Mouse (Mus musculus): ENCODE measurements at regions not wholly inside any gene's neighbourhood (a gene's known extent, or its start where the extent isn't known, plus 50 kb on each side); places are given as distances from the start of the nearest gene placed in this dataset.

- no peak for DNase-seq (ENCODE audit: low read depth, low spot score)
Measured at GRCm38 (mm10) chr13:72355297-72355696, 273.3 kb upstream of the Irx2 start.

GRCm38 (mm10) chr13:72355821-72356220 is 272.8 kb upstream of the Irx2 start:
- DNase-seq (ENCODE audit: low read depth, low spot score) = no peak

- no peak for DNase-seq (ENCODE audit: low read depth, low spot score)
Measured at GRCm38 (mm10) chr13:72358243-72358904, 270.2 kb upstream of the Irx2 start.

GRCm38 (mm10) chr13:72365534-72366271 is 262.9 kb upstream of the Irx2 start:
- no peak for DNase-seq (ENCODE audit: low read depth, low spot score)

- DNase-seq (ENCODE audit: low read depth, low spot score) = no peak
Measured at GRCm38 (mm10) chr13:72366281-72366680, 262.3 kb upstream of the Irx2 start.

- peak; percentile 26 for DNase-seq (ENCODE audit: low read depth, low spot score)
Measured at GRCm38 (mm10) chr13:72370131-72370530, 258.5 kb upstream of the Irx2 start.

DNA sequence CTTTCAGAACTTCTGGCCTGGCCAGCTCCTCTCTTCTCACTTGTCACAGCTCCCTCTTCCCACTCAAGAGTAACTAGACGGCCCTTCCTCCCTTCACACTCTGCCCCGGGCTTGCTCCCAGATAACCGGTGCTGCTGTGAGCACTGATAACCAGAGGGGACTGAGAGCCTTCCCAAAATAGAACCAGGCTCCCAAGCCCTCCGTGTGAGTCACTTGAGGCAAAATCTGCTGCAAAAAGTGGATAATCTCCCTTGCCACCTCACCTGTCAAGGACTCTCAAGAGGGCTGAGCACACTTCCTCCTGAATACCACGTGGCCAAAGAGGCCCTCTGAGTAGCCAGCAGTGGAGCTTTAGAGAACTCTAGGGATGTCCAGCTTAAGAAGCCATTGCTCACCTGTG is 257.6 kb upstream of the Irx2 start:
- no peak for DNase-seq (ENCODE audit: low read depth, low spot score)

DNA sequence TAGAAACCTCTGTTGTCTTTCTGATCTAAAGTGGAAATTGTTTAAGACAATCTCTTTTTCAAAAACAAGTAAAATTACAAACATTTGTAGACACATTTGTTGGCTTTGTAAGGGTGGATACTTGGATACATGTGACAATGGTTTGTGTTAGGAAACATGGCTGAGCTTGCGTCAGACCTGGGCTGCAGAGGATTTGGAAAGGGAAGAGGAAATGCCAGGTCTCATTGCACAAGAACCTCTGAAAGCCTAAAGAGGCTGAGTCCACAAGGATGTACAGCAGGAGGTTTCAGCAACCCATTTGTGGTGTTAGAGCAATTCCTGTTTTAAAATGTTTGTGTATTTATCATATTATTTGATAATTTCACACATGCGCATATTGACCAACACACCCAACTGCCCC is 235.3 kb upstream of the Irx2 start:
- DNase-seq (ENCODE audit: low read depth, low spot score) = no peak

- DNase-seq (ENCODE audit: low read depth, low spot score) = no peak
Measured at GRCm38 (mm10) chr13:72400677-72401076, 227.9 kb upstream of the Irx2 start.

GRCm38 (mm10) chr13:72409238-72409965 is 219.2 kb upstream of the Irx2 start:
- DNase-seq (ENCODE audit: low read depth, low spot score) = no peak

- DNase-seq (ENCODE audit: low read depth, low spot score) = no peak
Measured at GRCm38 (mm10) chr13:72412656-72413055, 216.0 kb upstream of the Irx2 start.

GRCm38 (mm10) chr13:72416981-72417380 is 211.6 kb upstream of the Irx2 start:
- no peak for DNase-seq (ENCODE audit: low read depth, low spot score)

DNA sequence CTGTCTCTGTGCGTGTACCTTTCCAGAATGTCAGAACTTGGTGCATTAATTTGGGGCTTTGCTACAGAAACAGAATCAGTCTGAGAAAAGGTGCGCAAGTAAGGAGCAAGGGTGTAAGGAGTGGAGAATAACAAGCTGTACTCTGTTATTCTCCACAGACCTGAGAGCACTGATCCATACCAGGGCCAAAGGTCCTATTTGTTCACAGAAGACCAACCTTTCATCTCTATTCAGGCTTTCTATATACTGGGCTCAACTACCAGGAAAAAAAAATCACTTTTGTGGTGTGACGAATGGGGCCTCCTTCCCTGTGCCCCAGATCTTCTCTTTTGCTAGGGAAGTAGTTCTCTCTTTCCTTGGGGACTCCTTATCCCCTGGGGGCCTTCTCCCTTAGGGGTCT is 210.8 kb upstream of the Irx2 start:
- DNase-seq (ENCODE audit: low read depth, low spot score) = no peak

DNA sequence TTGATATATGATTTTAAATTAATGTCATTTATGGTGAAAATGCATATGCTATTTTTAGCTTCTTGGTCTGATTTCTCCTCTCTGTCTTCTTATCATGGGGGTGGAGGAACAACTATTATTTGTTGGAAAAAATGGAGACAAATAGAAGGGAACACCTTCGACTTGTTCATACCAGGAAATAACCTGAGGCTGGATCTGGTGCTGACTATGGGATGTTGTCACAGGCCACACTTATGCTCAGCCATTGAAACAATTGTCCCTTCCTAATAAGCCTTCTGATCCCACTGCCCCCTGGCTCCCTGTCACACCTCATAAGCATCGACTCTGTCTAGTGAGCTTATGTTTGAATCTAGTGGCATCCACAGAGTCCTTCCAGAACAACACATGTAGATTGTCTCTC is 210.3 kb upstream of the Irx2 start:
- DNase-seq (ENCODE audit: low read depth, low spot score) = no peak

- no peak for DNase-seq (ENCODE audit: low read depth, low spot score)
Measured at GRCm38 (mm10) chr13:72419532-72419931, 209.1 kb upstream of the Irx2 start.

DNA sequence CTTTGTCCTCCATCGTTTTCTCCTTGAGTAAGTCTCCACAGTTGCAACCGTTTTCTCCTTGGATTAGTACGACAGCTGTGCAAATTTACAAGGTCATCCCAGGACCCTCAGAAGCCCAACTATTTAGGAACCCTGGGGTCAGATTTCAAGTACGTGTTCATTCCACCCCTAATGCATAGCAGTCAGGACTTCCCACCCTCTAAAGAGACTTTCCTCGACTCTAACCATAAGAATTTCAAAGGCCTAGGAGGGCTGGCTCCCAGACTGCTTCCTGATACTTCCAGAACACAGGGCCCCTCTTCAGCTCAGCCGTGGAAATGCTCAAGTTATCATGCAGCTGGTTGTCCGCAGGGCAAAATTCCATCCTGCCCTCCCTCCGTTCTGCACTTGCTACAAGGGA is 202.7 kb upstream of the Irx2 start:
- DNase-seq (ENCODE audit: low read depth, low spot score) = no peak

- DNase-seq (ENCODE audit: low read depth, low spot score) = no peak
Measured at GRCm38 (mm10) chr13:72445336-72445735, 183.3 kb upstream of the Irx2 start.

- DNase-seq (ENCODE audit: low read depth, low spot score) = no peak
Measured at GRCm38 (mm10) chr13:72448458-72449058, 180.1 kb upstream of the Irx2 start.

GRCm38 (mm10) chr13:72495353-72495752 is 133.3 kb upstream of the Irx2 start:
- no peak for DNase-seq (ENCODE audit: low read depth, low spot score)

DNA sequence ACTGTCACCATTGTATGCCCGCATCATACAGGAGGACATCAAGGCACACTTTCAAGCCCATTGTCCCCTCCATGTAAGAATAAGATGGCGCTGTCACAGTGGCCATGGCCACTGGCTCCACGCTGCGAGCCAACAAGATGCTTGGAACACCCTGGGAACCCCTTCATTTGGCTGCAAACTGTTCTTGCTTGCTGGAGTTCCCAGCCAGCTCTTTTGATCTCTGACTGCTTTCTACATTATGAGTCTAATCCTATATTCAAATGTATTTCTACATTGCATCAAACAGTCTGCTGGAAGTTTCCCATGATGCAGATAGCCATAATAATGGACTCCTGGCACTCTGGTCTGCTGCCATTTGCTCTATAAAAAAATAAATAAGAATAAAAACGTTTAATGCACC is 131.6 kb upstream of the Irx2 start:
- DNase-seq (ENCODE audit: low read depth, low spot score) = no peak

DNA sequence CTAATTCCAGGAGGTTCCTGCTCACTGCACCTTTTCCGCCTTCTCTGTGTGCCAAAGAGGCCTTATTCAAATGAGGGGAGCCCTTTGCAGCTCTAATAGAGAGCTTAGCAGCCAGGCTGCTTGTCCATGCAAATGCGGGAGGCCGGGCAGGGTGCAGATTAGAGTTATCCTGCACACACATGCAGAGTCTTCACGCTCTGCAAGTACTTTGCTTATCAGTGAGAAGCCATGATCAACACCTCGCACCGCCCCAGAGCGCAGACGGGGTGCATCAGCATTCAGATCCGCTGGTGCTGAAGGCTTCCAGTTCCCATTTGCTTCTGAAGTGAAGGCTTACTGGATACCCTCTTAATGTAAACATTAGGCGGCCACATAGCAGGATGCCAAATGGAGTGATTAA is 131.1 kb upstream of the Irx2 start:
- DNase-seq (ENCODE audit: low read depth, low spot score) = peak; percentile 2

GRCm38 (mm10) chr13:72505954-72506353 is 122.7 kb upstream of the Irx2 start:
- DNase-seq (ENCODE audit: low read depth, low spot score) = no peak

All from ES-CJ7 (cell line).